Mouse (Mus musculus): ENCODE measurements at regions not wholly inside any gene's neighbourhood (a gene's known extent, or its start where the extent isn't known, plus 50 kb on each side); places are given as distances from the start of the nearest gene placed in this dataset.

DNA sequence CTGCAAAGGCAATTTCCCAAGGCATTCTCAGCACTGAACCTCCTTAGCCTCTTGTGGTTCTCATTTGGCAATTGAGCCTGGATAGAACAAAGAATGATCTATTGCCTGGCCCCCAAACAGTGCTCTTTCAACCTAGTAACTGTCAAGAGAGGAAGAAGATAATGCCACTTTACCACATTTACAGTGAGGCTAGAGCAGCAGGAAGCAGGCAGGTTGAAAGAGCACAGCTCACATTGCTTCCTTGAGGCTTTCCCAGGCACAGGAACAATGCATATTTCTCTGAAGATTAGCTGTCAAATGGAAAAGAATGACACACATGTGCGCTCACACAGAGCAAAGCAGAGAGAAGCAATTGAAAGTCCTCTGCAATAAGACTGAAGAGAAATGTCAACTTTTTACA is 1221.0 kb upstream of the Flrt2 start:
- no peak for DNase-seq

DNA sequence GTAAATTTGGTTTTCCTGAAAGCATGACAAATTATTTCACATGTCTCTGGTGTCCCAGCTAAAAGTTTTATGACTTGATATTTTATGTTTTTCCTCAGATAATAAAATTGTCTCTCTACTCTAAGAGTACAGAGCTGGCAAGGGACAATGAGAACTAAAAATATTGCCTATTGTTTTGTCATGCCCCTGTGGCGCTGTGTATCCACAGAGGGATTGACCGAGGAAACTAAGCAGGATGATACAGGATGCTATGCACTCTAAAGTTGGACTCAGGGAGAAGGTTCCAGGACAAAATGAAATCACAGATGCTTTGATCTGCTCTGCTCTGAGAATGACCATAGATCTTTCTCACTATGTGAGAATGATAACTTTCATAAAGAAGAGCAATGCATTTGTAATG is 1203.3 kb upstream of the Flrt2 start:
- no peak for DNase-seq

DNA sequence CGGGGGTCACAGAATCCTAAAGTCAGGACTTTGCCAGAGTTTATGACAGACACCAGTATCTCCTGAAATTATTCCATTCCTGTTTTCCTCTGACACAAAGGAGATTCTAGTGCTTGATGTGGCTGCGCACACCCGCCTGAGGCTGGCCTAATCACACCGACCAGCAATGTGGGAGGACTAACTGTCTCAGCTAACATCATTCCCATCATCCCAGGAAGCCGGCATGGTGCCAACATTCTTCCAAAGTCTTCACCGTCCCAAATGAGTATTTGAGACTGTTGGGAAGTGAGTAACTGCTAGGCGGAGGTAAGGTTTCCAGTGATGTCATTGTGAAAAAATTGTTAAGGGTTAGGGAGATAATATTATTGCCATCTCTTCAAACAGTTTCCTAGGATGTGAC is 1183.9 kb upstream of the Flrt2 start:
- DNase-seq, result no peak

DNA sequence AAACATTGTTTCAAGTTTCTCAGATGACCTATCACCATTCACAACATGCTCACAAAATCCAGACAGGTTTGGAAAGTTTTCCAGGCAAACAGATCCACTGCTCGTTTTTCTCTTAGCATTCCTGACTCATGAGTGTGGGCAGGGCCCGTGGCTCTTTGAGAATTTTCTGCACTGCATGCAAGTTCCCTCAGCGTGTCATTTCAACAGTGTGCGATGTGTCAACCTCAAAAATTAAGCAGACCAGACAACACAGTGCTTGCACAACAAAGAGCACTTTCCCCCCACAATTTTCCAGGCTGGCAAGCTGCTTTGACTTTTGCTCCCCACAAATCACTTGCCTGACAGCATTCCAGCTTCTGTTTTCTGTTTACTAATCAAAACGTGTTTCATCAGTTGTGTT is 1182.2 kb upstream of the Flrt2 start:
- peak; percentile 2 for DNase-seq

DNA sequence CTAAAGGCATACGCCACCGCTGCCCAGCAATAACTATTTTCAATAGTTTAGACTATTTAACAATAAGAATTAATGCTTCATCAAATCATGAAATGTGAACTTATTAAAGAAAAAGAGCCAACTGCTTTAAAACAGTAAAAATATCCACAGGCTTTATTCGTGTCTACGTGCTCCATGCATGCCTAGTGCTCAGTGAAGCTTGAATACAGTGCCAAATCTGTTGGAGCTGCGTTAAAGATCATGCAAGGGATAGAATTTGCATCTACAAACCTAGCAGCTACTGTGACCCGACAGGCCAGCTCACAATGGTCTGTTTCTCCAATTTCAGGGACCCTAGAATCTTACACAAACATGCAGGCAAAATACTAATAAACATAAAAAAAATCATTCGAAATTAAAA is 1147.3 kb upstream of the Flrt2 start:
- no peak for DNase-seq

DNA sequence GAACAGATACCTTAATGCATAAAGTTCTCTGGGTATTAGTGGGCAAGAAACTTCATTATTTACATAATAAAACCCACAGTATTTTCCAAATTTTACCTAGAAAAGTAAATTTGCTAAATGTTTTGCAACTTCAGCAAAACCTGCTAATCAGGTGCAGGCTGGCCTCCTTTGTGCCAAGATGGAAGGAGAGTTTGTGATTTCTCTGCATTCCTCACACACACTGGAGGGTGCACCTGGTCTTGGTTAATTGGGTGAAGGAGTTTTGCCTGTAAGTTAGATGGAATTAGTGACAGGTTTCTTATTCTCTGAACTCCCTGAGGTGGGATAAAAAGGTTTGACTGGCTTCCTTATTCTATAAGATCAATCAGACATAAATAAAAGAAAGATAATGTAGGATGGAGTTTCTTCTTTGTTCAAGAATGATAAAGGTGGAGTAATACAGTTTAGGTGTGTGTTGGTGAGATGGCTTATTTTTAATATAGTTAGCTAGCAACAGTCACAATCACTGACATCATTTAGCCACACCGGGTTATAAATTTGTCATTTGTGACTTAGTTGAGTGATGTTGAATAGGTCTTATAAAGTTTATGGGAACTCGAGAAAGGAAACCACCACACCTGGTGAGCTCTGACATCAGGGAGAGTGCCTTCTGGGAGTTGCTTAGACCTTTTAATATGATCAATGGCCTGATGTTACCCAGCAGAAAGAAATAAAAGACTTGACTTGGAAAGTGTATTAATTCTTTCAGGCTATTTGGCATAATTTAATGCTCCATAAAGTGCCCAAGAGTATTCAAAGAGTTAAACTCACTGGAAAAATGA is 1131.4 kb upstream of the Flrt2 start:
- DNase-seq, result no peak

DNA sequence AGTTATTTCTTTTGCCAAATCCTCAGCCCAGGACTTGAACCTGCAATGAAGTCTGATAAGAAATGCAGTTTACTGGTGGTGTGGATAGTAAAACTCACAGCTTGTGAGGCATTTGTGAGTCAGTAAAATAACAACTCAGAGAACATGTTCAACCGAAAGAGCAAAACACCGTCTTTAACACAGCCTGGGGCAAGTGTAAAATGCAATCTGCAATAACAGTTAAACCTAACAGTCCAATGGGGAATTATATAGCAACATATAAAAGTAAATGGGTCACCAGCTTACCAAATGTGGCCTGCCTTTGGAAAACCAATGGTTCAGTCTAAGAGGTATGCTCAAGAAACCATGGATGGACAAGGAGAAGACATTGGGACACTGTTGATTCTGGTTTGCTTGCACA is 1117.0 kb upstream of the Flrt2 start:
- DNase-seq, result no peak

DNA sequence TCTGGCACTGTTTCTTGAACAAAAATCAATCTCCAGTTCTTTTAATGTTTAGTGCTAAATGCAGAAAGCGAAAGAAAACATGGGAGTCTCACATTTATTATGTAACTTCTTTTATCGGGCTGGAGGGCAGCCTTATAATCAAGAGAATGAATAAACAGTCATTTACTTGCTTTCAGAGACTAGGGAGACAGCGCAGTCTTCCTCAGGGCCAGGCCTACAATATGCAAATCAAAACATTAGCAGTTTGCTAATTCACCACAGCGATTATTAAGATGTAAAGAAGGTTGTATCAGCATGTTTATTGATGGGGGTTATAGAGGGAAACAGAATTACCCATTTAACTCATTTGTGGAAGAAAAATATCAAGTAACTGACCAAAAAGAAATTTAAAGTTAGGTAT is 1111.7 kb upstream of the Flrt2 start:
- DNase-seq, result no peak

DNA sequence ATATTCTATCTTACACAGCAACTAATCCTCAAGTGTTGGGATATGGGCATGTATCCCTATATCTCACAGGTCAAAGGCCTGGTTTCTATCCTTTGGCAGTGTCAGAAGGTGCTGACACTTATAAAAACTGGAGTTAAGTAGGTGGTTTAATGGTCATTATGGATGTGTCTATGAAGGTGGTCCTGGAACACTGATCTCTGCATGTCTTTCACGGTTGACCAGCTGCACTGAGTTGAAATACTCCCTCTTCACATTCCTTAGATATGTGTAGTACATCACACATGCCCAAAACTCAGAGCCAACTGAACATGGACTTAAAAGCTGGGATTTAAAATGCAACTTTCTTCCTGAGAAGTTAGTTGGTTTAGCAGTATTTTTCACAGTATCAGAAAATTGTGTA is 1107.7 kb upstream of the Flrt2 start:
- DNase-seq, result no peak

DNA sequence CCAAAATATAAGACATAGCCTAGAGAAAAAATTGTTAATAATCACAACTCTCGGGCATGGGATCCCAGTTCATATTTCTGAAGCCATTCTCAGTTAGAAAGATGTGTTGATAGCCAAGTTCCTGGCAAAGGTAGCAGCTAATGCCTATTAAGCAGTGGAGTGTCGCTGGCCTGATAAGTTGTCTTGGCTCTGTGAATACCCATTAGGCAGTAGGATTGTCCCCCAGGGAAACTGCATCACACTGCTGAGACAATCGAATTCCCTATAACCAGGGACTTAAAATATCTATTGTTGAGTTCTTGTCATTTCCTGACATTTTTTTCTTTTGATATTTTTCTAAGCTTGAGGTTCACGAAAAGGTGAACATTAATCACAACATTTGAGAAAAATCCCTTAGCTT is 1105.0 kb upstream of the Flrt2 start:
- DNase-seq, result no peak

DNA sequence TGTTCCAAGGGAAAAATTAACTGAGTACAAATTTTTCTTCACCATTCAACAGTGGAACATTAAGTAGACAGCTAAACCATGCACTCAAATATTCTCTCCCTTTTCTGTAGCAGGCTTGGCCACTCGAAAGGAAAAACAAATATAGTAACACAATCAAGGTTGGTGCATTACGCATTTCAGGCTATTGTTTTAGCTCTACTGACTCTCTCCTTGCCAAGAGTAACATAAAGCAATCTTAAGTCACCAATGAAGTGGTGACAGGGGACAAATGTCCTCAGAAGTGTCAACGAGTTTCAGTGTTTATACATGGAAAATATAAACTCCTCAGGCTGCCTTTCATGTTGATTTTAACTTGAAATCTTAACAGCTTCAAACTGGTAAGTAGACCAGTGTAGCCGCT is 1103.4 kb upstream of the Flrt2 start:
- no peak for DNase-seq

DNA sequence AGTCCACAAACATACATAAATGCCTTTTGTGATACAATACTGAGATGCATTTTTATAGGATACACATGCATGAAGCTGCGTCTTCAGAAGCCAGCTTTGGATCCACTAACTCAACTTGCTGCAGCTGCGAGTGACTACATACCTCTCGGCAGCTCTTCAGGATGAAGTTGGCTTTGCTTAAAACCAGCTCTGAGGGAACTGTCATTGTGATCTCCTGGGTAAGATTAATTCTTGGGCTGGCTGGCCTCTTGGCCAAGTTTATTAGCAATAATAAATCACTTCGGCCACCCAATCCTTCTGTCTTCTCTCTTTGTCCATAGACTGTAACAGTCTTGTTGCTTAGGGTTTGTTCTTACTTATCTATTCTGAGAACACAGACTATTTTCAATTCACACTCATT is 1103.0 kb upstream of the Flrt2 start:
- DNase-seq, result no peak

DNA sequence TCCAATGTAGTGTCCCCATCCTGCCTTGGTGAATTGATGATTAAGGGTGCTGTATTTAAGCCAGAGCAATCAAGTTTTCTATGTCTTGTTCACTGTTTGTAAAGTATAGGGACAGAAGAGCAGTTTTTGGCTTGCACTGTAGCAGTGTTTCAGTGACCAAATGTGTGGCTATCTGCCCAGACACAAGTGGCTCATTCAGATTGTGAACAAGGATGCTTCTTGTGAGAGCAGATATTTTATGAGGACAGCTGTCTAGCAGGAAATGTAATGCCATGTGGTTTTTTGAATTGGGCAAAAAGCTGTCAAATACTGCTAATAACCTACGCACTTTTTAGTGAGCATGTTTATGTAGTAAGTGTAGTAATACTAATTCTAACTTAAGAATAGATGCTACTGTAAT is 1086.5 kb upstream of the Flrt2 start:
- DNase-seq, result no peak

DNA sequence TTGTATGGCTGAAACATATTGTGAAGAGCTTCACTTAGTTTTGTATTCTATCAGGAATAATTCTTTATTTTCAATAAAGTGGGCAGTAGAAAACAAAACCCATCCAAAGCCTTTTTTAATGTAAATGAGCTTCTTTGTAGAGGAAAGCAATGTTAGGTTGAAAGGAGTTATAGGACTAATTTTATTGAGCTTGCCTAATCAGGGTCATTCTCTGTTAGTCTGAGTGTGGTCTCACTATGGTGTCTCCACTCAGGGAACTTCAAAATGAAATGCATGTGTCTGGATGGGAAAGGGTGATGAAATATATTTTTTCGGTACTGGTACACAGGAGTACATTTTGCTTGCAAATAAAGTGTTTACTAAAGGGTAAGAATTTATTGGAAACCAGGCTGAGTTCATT is 1055.5 kb upstream of the Flrt2 start:
- no peak for DNase-seq

DNA sequence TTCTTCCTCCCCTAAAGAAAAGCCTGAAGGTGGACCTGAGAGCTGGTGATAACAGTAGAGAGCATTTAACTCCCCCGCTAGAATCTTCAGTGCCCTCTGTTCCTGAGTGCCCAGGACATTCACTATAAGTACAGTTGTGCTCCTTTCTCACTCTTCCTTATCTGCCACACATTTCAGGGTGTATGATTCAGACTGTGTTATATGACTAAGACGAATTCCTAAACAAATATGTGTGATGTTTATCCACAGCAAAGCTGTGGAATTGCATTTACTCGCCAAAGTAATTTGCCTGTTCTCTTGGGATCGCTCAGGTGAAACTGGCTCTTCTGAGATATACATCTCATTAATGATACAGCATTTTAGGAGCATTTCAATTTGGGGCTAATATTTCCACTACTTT is 1051.9 kb upstream of the Flrt2 start:
- DNase-seq, result no peak

DNA sequence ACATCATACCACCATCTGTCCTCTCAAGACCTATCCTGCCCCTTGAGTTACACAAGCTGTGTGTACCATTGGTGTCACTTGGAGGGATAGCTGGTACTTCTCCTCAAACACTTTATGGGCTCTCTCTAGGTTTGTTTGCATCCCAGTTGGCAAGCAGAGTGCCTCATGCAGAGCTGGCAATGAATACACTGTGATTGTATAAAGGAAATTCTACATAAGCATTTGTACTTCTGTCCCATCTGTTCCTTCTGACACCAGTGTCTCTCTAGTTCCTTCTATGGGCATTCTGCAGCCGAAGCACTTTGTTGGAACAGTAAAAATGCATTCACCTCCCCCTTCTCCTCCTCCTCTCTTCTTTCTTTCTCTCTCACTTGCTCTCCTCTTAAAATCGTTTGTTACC is 1046.7 kb upstream of the Flrt2 start:
- no peak for DNase-seq

DNA sequence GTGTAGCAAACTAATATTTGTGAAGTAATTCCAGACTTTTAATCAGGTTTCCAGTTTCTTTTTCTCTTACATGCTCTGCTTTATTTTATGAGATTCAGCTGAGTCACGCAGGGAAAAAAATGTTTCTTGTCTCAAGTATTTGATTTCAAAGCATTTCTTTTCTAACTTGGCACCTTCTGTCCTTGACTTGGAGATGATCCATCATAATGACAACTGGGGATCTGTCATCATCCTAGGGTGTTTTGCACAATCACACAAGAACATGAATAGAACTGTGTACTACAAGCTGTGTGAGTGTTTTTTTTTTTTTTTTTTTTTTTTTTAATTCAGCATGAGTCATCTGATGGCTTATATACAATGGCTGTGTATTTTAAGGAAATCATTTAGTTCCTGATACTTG is 1022.0 kb upstream of the Flrt2 start:
- peak; percentile 4 for DNase-seq

DNA sequence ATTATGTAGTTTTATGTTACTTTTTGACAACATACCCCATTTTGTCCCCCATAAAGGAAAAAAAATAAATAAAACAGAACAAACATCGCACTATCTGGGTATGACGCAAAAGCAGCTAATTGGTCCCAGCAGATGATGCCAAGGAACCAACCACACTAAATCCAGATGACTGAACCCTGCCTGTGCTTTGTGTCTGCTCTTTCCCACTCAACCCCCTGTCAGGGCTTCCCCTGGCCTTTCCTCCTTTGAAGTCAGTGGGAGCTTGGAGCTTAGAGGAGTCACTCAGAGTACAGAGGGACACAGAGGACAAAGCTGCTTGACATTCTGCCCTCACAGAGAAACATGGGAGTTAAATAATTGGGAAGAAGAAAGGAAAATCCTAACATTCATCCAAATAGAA is 1017.1 kb upstream of the Flrt2 start:
- DNase-seq, result no peak

DNA sequence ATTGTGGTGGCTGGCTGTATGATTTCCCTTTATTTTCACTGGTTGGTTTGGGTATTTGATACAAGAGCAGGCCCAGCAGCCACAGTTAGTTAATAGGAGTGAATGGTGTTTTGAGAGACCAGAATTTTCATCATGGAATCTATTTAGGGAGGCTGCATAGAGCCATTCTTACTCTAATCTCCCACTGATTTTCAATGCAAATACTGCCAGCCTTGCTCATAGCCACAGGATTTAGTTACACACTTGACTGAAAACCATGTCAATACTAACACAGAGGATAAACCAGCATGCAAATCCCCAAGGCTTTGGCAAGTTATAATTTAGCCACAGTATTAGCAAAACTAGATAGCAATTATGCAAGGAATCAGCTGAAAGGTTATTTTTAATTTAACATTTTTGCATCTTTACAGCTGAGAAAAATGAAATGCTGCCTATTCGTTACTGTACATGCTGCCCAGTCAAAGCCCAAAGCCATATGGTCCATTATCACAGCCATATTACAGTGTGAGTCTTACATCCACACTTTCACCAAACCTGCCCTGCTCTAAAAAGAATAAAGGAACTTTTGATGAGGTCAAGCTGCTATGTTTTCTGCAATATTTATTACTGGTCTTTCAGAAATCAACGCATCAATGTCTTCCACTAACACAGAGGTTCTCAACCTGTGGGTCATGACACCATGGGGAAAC is 1000.5 kb upstream of the Flrt2 start:
- no peak for DNase-seq

DNA sequence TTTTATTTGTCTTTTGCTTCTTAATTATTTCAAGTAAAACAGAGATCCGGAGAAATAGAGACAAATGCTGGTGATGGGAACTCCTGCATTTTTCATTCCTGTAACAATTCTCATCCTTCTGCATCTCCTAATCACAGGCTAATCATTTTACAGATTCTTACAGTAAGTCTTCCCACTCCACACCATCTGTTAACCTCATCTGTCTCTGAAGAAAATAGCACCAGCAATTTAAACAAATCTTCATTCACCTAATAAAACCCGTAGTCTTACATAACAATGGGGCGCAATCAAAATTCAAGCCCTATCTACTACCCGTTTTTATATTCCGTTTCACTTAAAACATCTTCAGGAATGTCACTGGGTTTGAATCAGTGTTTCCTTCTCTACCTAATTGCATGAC is 960.6 kb upstream of the Flrt2 start:
- no peak for DNase-seq

DNA sequence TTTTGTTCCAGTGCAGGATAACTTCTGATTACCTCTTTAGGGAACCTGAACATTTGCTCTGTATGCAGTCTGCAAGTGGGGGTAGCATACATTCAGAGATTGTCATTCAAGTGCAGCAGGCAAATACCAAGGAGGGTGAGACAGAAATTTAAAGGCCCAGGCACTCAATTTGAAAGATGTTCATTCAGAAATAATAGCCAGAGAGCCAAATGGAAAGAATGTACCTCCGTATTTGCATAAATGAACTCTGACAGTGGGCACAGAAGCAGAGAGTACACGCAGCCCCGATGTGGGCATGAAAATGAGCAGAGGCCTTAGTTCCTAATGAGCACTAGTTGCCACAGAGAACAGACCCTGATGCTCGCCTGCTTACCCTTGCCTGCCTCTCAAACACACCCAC is 958.8 kb upstream of the Flrt2 start:
- DNase-seq, result no peak

DNA sequence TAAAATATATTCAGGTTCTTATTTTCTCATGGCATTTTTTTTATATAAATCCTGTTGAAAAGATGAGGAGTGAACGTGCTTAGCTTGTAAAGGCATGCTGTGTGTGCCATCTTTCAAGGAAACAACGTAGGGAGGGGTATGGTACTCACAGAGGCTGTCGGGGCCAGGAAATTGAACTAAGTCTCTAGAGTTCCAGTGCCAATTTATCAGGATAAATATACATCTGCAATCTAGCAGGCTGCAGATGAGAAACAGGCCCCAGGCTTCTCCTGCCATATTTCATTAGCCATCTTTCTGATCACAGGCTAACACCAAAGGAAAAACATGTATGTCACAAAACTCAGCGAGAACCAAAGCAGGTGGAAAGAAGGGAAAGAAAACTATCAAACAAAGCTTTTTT is 954.8 kb upstream of the Flrt2 start:
- DNase-seq, result no peak

DNA sequence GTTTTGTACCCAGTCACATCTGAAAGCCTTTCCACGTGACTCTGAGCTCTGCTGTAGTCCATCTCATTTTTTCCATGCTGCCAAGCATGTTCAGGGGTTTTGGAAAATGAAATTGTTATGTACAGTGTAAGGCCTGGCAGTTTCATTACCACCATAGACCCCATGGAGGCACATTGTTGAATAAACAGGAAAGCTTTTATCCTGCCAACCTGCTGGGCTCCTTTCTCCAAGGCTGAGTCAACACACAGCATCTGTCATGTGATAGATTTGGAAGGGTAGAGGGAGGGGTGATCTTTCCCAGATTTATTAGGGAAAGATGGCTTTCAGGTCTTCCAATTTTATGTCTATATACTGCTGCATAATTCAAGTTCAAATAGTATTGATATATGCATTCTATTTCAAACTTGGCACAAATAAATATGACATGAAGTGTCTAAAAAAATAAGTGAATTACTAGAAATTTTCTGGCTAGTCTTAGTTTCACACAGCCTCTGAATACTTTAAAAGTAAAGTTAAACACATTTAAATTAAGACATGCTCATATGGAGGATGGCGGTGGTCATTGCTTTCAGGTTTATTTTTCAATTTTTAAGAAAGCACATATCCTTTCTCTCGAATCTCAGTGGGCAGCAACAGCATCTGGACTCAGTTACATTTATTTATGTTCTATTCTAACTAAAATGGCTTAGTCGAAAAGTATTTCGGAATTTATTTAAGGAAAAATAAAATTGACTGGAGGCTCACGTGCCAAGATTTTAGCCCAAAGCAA is 942.1 kb upstream of the Flrt2 start:
- DNase-seq, result no peak

DNA sequence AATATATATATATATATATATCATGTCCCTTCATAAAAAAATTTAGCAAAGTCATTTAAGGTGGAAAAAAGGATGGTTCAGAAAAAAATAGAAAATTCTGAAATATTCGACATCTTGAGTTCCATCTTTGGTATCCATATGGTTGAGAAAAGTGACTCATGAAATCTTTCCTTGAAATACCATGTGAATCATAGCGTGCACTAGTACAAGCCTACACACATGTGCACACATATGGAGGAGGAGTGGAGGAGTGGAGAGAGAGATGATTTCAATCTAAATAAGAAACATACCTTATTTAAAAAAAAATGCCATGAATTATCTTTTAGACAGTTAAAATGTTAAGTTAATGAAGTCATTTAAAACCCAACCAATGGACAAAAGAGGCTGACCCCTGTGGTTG is 936.3 kb upstream of the Flrt2 start:
- DNase-seq, result no peak

Measured in lung, postnatal 10 days (tissue).